Mouse (Mus musculus): Measurements from ENCODE around the gene Sema5a.
A peak's percentile ranks its signal among the peaks of the same experiment; 100 is the strongest.

Sema5a gene

GRCm38 (mm10) chr15:32241666-32242065 is 2.9 kb upstream of the Sema5a start:
- Histone ChIP-seq H3K27me3 (ENCODE audit: control insufficient read depth, insufficient read depth, low read length, poor library complexity, severe bottlenecking) (no peaks in the 10 kb centered on the region), H3K36me3 (ENCODE audit: control insufficient read depth, insufficient read depth, low read length, poor library complexity, severe bottlenecking) (no peaks in the 10 kb centered on the region)
- DNase-seq (ENCODE audit: low read depth, low spot score) = no peak

GRCm38 (mm10) chr15:32243096-32243785 is 1.4 kb upstream of the Sema5a start:
- H3K27me3 ChIP-seq (ENCODE audit: control insufficient read depth, insufficient read depth, low read length, poor library complexity, severe bottlenecking) = no peaks in the 10 kb centered on the region; the same call in 1 of the 2 replicates
- H3K36me3 ChIP-seq (ENCODE audit: control insufficient read depth, insufficient read depth, low read length, poor library complexity, severe bottlenecking) = no peaks in the 10 kb centered on the region
- no peak for DNase-seq (ENCODE audit: low read depth, low spot score)

GRCm38 (mm10) chr15:32243824-32244223 is 786 bp upstream of the Sema5a start:
- no peak for DNase-seq (ENCODE audit: low read depth, low spot score)
- H3K36me3 ChIP-seq (ENCODE audit: control insufficient read depth, insufficient read depth, low read length, poor library complexity, severe bottlenecking) = no peaks in the 10 kb centered on the region
- H3K27me3 ChIP-seq (ENCODE audit: control insufficient read depth, insufficient read depth, low read length, poor library complexity, severe bottlenecking) = no peaks in the 10 kb centered on the region; the same call in 1 of the 2 replicates

- Histone ChIP-seq H3K27me3 (ENCODE audit: control insufficient read depth, insufficient read depth, low read length, poor library complexity, severe bottlenecking) (no peaks in the 10 kb centered on the region; the same call in 1 of the 2 replicates), H3K36me3 (ENCODE audit: control insufficient read depth, insufficient read depth, low read length, poor library complexity, severe bottlenecking) (no peaks in the 10 kb centered on the region)
- no peak for DNase-seq (ENCODE audit: low read depth, low spot score)
These were observed 586 bp downstream of the Sema5a start for GRCm38 (mm10) chr15:32244956-32245836.

- no peaks in the 10 kb centered on the region for H3K36me3 ChIP-seq (ENCODE audit: control insufficient read depth, insufficient read depth, low read length, poor library complexity, severe bottlenecking)
- peak; percentile 70 for DNase-seq (ENCODE audit: low read depth, low spot score)
- no peaks in the 10 kb centered on the region; the same call in 1 of the 2 replicates for H3K27me3 ChIP-seq (ENCODE audit: control insufficient read depth, insufficient read depth, low read length, poor library complexity, severe bottlenecking)
These were observed 1.4 kb downstream of the Sema5a start for GRCm38 (mm10) chr15:32245837-32246670.

- no peak for DNase-seq (ENCODE audit: low read depth, low spot score)
- no peaks in the 10 kb centered on the region; the same call in 1 of the 2 replicates for H3K27me3 ChIP-seq (ENCODE audit: control insufficient read depth, insufficient read depth, low read length, poor library complexity, severe bottlenecking)
- no peaks in the 10 kb centered on the region for H3K36me3 ChIP-seq (ENCODE audit: control insufficient read depth, insufficient read depth, low read length, poor library complexity, severe bottlenecking)
These were observed 2.7 kb downstream of the Sema5a start for GRCm38 (mm10) chr15:32247281-32247680.

GRCm38 (mm10) chr15:32254806-32255205 is 10.2 kb downstream of the Sema5a start:
- Histone ChIP-seq H3K36me3 (ENCODE audit: control insufficient read depth, insufficient read depth, low read length, poor library complexity, severe bottlenecking) (no peaks in the 10 kb centered on the region), H3K27me3 (ENCODE audit: control insufficient read depth, insufficient read depth, low read length, poor library complexity, severe bottlenecking) (no peaks in the 10 kb centered on the region)
- DNase-seq (ENCODE audit: low read depth, low spot score) = no peak

GRCm38 (mm10) chr15:32257340-32257739 is 12.7 kb downstream of the Sema5a start:
- no peak for DNase-seq (ENCODE audit: low read depth, low spot score)
- Histone ChIP-seq H3K36me3 (ENCODE audit: control insufficient read depth, insufficient read depth, low read length, poor library complexity, severe bottlenecking) (no peaks in the 10 kb centered on the region), H3K27me3 (ENCODE audit: control insufficient read depth, insufficient read depth, low read length, poor library complexity, severe bottlenecking) (no peaks in the 10 kb centered on the region)

GRCm38 (mm10) chr15:32257886-32258319 is 13.3 kb downstream of the Sema5a start:
- H3K27me3 ChIP-seq (ENCODE audit: control insufficient read depth, insufficient read depth, low read length, poor library complexity, severe bottlenecking) = no peaks in the 10 kb centered on the region
- H3K36me3 ChIP-seq (ENCODE audit: control insufficient read depth, insufficient read depth, low read length, poor library complexity, severe bottlenecking) = no peaks in the 10 kb centered on the region
- no peak for DNase-seq (ENCODE audit: low read depth, low spot score)

GRCm38 (mm10) chr15:32259362-32260096 is 14.9 kb downstream of the Sema5a start:
- H3K36me3 ChIP-seq (ENCODE audit: control insufficient read depth, insufficient read depth, low read length, poor library complexity, severe bottlenecking) = no peaks in the 10 kb centered on the region
- DNase-seq (ENCODE audit: low read depth, low spot score) = no peak

GRCm38 (mm10) chr15:32260942-32261341 is 16.3 kb downstream of the Sema5a start:
- Histone ChIP-seq H3K36me3 (ENCODE audit: control insufficient read depth, insufficient read depth, low read length, poor library complexity, severe bottlenecking) (no peaks in the 10 kb centered on the region), H3K27me3 (ENCODE audit: control insufficient read depth, insufficient read depth, low read length, poor library complexity, severe bottlenecking) (no peaks in the 10 kb centered on the region)
- DNase-seq (ENCODE audit: low read depth, low spot score) = no peak

More at GRCm38 (mm10) chr15:32259362-32260096, 14.9 kb downstream of the Sema5a start:
- no peaks in the 10 kb centered on the region for H3K27me3 ChIP-seq (ENCODE audit: control insufficient read depth, insufficient read depth, low read length, poor library complexity, severe bottlenecking)

- Histone ChIP-seq H3K36me3 (ENCODE audit: control insufficient read depth, insufficient read depth, low read length, poor library complexity, severe bottlenecking) (no peaks in the 10 kb centered on the region), H3K27me3 (ENCODE audit: control insufficient read depth, insufficient read depth, low read length, poor library complexity, severe bottlenecking) (no peaks in the 10 kb centered on the region)
- DNase-seq (ENCODE audit: low read depth, low spot score) = no peak
These were observed 19.0 kb downstream of the Sema5a start for GRCm38 (mm10) chr15:32263651-32264050.

GRCm38 (mm10) chr15:32264822-32265377 is 20.3 kb downstream of the Sema5a start:
- no peaks in the 10 kb centered on the region for H3K27me3 ChIP-seq (ENCODE audit: control insufficient read depth, insufficient read depth, low read length, poor library complexity, severe bottlenecking)
- no peaks in the 10 kb centered on the region for H3K36me3 ChIP-seq (ENCODE audit: control insufficient read depth, insufficient read depth, low read length, poor library complexity, severe bottlenecking)
- DNase-seq (ENCODE audit: low read depth, low spot score) = no peak

Measured in splenic B cell, adult 2 months (primary cell).